Mouse (Mus musculus) urinary bladder, postnatal 25 days (tissue): ENCODE measurements around the gene Tax1bp1.

Experiments
- DNase-seq: peaks from one replicate; pipeline ENCODE4 v3.0.0; 2022; ENCODE audit warnings: low spot score

Gene Tax1bp1

GRCm38 (mm10) chr6:52705280-52705679 lies 8.2 kb upstream of the Tax1bp1 start:
- DNase-seq: no peak

DNA sequence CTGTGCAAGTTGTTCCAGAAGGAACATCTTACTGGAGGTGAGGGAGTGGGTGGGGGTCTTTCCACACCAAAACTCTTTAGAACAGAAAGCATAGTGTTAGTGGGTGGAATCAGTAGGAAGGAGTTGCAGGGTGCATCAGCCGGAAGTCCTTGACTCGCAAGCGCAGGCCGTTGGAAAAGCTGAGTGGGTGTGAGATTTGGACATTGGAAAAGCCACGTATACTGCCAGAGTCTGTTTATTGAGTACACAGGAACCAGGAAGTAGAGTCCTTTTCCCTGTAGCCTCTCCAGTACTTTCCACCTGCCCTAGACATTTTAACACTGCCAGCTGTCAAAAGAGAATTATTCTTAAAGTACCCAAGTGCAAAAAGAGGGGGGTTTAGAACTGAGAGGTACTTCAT lies 5.7 kb upstream of the Tax1bp1 start:
- DNase-seq: no peak

GRCm38 (mm10) chr6:52712563-52712962 lies 966 bp upstream of the Tax1bp1 start:
- DNase-seq: no peak

DNA sequence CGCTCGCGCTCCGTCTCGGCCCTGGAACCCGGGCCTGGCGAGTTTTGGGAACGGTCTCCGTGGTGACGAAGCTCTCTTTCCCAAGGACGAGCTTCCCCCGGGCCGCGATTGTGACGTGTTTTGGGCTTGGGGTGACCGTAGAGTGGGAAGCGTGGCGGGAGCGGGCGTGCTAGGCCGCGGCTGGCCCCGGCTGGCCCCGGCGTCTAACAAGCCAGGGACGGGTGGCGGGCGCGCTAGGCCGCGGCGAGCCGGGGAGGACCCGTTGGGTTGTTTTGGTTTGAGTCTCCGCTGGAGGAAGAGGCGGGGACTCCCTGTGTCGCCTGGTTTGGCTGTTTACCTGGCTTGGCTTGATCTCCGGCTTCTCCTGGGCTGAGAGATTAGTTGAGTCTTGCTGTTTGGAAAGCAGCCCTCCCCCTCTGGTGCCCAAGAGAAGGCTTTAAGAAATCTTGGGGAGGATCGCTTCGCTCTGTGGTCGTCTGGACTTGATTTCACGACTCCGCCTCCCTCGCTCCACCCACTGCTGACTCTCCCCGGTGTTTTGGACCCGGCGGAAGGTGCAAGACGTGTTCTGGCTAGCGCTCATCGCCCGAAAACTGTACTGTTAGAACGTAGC lies 474 bp downstream of the Tax1bp1 start:
- peak; percentile 67 for DNase-seq

DNA sequence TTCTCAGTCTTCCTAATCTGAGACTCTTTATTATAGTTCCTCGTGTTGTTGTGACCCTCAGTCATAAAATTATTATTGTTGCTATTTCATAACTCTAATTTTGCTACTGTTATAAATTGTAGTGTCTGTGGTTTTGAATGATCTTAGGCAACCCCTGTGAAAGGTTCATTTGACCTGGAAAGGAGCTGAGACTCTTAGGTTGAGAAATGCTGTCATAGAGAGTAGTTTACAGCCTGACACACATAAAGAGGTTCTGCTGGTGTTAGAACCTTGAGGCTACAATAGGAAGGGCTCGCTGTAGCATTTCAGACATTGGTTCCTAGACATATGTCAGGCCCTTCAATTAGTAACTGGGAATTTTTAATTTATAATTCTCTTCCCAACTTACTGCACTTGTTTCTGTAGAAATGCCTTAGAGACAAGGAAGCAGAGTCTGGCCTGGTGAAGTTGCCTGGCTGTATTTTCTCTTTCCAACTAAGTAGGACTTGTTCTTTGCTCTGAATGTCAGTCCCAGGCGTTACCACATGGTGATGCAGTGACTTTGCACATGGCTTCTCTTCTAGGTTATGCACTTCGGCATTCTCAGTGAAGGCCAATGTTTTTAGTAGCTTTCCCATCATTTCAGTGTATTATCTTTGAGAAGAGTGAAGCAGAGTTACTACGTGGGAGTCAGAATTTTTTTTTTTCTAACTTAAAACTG lies 4.1 kb downstream of the Tax1bp1 start:
- DNase-seq: no peak

DNA sequence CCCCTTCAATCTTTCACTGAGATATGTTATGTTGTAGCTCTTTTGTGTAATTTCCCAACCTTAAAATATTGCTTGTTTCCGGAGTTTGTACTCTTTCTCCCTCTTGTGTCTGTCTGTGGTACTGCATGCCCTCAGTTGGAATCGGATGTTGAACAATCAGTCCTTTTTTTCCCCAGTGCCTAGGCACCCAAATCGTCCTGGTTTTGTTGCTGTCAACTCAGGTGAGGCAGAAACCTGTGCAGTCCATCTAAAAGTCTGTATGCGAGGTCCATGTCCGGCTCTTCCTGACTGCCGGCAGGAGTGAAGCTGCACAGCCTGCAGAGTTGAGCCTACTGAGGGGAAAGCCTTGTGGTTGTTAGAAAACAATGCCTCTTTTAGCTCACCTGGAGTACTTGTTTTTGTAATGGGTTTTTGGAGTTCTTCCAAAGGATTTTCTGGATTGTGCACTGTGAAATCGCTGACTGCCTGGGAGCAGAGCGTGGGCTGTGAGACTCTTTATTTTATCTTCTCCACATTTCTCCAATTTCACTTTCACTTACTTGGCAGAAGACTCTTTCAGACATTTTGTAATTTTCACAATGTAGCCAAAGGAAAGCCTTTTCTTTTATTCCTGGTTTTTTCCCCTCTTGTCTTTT lies 11.4 kb downstream of the Tax1bp1 start:
- DNase-seq: peak; percentile 61

DNA sequence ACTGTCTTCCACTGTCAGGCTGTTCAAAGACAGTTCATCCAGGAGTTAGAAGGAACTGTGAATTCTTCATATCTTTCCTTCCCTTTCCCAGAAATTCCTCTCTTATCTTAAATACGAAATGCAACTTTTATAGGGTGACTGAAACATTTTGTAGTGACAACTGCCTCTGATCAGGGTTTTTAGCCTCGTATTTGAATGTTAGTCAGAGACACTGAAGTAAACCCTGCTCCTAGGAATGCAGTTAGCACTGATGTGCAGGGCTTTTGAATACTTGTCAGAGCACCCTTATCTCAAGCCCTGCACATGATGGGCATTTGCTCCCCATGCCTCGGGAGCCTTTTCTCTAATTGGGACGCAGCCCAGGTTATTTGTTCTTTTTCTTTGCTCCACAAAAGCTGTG lies 16.8 kb downstream of the Tax1bp1 start:
- no peak for DNase-seq

DNA sequence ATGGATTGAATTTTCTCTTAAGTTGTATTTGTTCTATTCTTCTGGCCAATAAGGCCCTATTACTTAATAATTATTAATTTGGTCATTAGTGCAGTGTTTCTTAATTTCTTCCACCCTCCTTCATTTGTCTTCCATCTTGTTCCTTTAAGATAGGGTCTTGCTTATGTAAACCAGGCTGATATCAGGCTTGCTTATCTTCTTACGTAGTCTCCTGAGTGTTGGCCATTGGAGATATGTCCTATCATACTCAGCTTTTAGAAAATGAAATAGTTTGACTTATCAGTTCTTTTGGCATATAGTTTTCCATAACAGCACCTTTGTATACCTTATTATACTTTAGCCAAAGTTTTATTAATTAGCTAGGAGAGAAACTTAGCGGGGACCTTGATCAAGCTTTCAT lies 21.1 kb downstream of the Tax1bp1 start:
- no peak for DNase-seq

- no peak for DNase-seq
These were observed 39.3 kb downstream of the Tax1bp1 start for GRCm38 (mm10) chr6:52752832-52753231.

GRCm38 (mm10) chr6:52765206-52765605 lies 51.7 kb downstream of the Tax1bp1 start:
- no peak for DNase-seq

- DNase-seq: no peak
These were observed 57.3 kb downstream of the Tax1bp1 start for GRCm38 (mm10) chr6:52770789-52771188.

- no peak for DNase-seq
These were observed 59.6 kb downstream of the Tax1bp1 start for GRCm38 (mm10) chr6:52773132-52773531.

DNA sequence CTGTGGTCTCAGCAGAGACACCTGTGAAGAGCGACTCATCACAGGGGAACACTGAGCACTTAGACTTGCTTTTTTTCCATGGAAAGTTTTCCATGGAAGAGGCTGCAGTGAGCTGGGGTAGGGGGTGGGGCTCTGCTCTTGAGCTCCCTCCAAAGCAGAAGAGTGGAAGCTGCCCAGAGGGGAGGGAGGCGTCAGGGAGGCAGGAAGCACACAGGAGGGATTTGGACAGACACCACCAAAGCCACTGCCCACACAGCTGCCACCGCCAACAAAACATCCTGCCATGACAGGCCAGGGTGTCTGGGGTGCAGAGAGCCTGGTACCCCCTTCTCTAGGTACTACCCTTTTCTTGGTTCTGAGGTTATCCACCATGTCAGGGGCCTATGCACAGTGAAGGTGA lies 61.8 kb downstream of the Tax1bp1 start:
- DNase-seq: no peak

DNA sequence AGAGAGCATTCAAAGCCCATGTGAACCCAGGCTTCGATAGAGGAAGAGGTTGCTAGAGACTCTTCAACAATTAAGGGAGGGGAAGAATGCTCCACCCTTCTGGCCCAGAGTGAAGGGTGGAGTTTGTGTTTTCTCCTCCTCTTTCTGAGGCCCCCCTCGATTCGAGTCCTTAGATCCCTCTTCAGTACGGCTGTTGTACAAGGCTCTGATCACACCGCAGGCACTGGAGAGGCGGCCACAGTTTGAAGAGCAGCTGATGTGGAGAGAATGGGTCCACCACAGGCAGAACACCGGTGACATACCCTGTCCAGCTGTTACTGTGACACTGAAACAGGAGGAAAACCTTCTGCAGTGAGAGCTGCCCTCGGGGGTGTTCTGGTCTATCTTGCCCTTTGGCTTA lies 62.4 kb downstream of the Tax1bp1 start:
- DNase-seq: no peak

GRCm38 (mm10) chr6:52777034-52777433 lies 63.5 kb downstream of the Tax1bp1 start:
- DNase-seq: no peak

DNA sequence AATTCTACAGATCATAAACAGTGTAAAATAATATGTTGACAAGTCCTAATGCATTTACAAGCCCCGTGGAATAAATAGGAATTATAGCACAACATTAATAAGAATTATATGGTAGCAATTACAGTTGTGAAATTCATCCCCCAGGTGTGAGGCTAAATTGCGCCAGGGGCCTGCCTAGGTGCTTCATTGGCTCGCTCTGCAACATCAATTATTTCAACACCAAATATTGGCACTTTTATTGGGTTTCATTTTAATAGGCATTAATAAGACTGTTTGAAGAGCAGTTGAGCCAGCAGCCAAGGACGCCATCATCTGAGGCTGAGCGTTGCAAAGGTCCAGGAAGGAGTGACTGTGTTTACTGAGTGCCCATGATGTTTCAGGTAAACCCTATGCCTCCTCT lies 65.0 kb downstream of the Tax1bp1 start:
- no peak for DNase-seq

DNA sequence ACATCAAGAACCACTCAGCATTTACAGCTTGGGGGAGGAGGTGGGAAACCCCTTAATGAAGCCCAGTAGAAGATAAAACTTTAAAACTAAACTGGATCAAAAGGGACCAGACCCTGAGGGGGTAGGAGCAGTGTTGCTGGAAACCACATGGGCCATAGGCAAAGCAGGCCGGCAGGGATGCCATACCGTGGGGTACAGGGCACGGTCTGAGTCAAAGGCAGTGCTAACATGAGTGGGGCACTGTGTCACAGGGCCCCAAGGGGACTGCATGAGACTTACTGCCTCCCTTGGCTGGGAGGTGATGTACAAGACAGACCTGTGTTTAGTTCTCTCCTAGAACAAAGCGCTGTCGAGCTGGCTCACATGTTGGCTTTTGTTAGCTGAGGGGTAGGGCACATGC lies 66.0 kb downstream of the Tax1bp1 start:
- DNase-seq: no peak

DNA sequence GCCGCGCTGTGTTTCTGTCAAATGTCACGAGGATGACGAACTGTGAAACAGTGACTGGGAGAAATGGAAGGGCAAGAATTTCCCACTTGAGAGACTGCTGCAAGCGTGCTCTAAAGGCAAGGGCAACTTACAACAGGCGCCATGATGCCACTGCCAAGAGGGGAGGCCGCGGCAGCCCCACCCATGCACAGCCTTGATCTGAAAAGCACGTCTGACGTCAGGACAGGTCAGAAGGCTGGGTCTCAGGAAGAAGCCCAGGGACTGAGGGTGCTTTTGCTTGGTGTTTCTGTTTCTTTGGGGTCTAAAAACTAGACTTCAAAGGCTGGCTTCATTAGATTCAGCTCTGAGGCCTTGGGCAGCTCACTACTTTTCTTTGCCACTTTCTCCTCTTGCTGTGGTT lies 76.8 kb downstream of the Tax1bp1 start:
- DNase-seq: no peak

GRCm38 (mm10) chr6:52790781-52791180 lies 77.3 kb downstream of the Tax1bp1 start:
- DNase-seq: no peak

GRCm38 (mm10) chr6:52792455-52792854 lies 78.9 kb downstream of the Tax1bp1 start:
- DNase-seq: no peak

- DNase-seq: no peak
These were observed 81.7 kb downstream of the Tax1bp1 start for GRCm38 (mm10) chr6:52795029-52795841.

GRCm38 (mm10) chr6:52796035-52796598 lies 82.6 kb downstream of the Tax1bp1 start:
- DNase-seq: no peak
